Comparison of ENCODE assay signal across 10 mouse cellular contexts in the genomic region with DNA sequence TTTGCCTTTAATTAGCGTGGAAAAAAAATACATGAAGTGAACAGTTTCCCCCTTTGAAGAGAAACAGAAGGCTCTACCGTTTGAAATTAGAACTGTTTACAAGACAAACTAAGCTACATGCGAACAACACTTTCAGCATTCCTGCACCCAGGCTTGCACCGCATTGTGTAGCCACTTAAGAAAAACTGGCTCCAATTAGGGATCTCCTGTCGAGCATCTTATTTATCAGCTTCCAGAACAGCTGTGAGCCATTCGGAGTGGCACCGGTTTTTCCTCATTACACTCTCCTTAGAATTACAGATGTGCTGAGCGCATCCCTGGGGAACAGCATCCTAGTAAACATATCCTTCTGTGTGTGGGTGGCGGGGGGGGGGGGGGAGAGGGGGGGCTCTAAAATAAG.
A peak's percentile ranks its signal among the peaks of the same experiment; 100 is the strongest.
DNase-seq lines count a peak whose midpoint lies in the region; ATAC-seq lines count a peak whose summit lies in the region.
"Had no signal": no experiment of that assay in that cellular context is flagged by ENCODE, and none has a peak within 500 bp of the region (broad histone marks: within the 10 kb centered on the region; RNA-seq: fewer than 3 reads in every experiment).

No protein-coding gene starts in this region.

- H3K4me3 ChIP-seq in forebrain, embryonic 14.5 days (ENCODE audit: low read depth, low read length) = peak overlapping the region; percentile 1
- H3K4me3 ChIP-seq in midbrain, embryonic 16.5 days (ENCODE audit: low read depth, low read length) = peak overlapping the region; percentile 29

- WGBS in forebrain, embryonic 14.5 days = 1% methylated on average over 9 of the region's 9 CpGs
- 9% methylated on average over 8 of the region's 9 CpGs for WGBS in midbrain, embryonic 16.5 days

- peak; percentile 78 for ATAC-seq in forebrain, embryonic 14.5 days
- peak; percentile 67 for ATAC-seq in midbrain, embryonic 16.5 days
- ATAC-seq in activated CD4-positive, CD25-positive, alpha-beta regulatory T cell, adult 4 months = no peak

- peaks cover 8% of the 10 kb centered on the region; the same call in 1 of the 2 replicates for H3K4me1 ChIP-seq in forebrain, embryonic 14.5 days (ENCODE audit: control insufficient read depth, insufficient read depth, low read length)
- peaks cover 14% of the 10 kb centered on the region for H3K4me1 ChIP-seq in midbrain, embryonic 16.5 days (ENCODE audit: control insufficient read depth, insufficient read depth, low read length)

- no peaks in the 10 kb centered on the region for H3K27me3 ChIP-seq in forebrain, embryonic 14.5 days (replicated peaks; ENCODE audit: control insufficient read depth, insufficient read depth, low read length)
- H3K27me3 ChIP-seq in midbrain, embryonic 16.5 days (ENCODE audit: control insufficient read depth, insufficient read depth, low read depth, low read length) = no peaks in the 10 kb centered on the region; the same call in 1 of the 2 replicates

- peak; percentile 45 for DNase-seq in embryo, embryonic 11 days
- peak; percentile 81 for DNase-seq in forebrain, embryonic 14.5 days (ENCODE audit: low spot score)
- peak; percentile 12 for DNase-seq in layer of hippocampus, adult 9-11 months
- no peak for DNase-seq in heart, postnatal 4 days
- DNase-seq in testis, postnatal 10 days (ENCODE audit: low spot score) = no peak
- DNase-seq in thymus, postnatal 36 days = no peak
- DNase-seq: kidney, postnatal 25 days had no signal

- peak overlapping the region; percentile 41 for H3K4me2 ChIP-seq in forebrain, embryonic 14.5 days (ENCODE audit: low read length)
- H3K4me2 ChIP-seq in midbrain, embryonic 16.5 days (ENCODE audit: low read length) = peak overlapping the region; percentile 56

- no peak overlapping the region for H3K27ac ChIP-seq in forebrain, embryonic 14.5 days (ENCODE audit: low read depth, low read length)
- 0 out of 2 replicates have a peak overlapping the region, but pooled peaks have one; percentile 33 for H3K27ac ChIP-seq in midbrain, embryonic 16.5 days (ENCODE audit: low read length)

- H3K9ac ChIP-seq in forebrain, embryonic 14.5 days (ENCODE audit: low read length) = no peak overlapping the region; the same call in 1 of the 2 replicates
- peak overlapping the region; percentile 21; the same call in 1 of the 2 replicates for H3K9ac ChIP-seq in midbrain, embryonic 16.5 days (ENCODE audit: low read depth, low read length)

- no peaks in the 10 kb centered on the region for H3K9me3 ChIP-seq in forebrain, embryonic 14.5 days (replicated peaks; ENCODE audit: control insufficient read depth, low read length)
- H3K9me3 ChIP-seq in midbrain, embryonic 16.5 days (replicated peaks; ENCODE audit: control insufficient read depth, low read length, poor library complexity, severe bottlenecking) = no peaks in the 10 kb centered on the region

- H3K36me3 ChIP-seq in forebrain, embryonic 14.5 days (ENCODE audit: control insufficient read depth, insufficient read depth, low read length) = no peaks in the 10 kb centered on the region
- H3K36me3 ChIP-seq in midbrain, embryonic 16.5 days (ENCODE audit: control insufficient read depth, insufficient read depth, low read length) = no peaks in the 10 kb centered on the region
- H3K36me3 ChIP-seq: G1E had no signal

Comparison
In these comparisons a context has a peak if more than half of its experiments do, and no peak if none do; other contexts are left out.
1. DNase-seq: peak in embryo, embryonic 11 days (single experiment), forebrain, embryonic 14.5 days (single experiment) and layer of hippocampus, adult 9-11 months (single experiment); none in heart, postnatal 4 days (single experiment), testis, postnatal 10 days (single experiment) and thymus, postnatal 36 days (0 of 2).